ENCODE assay signal across 8 mouse cellular contexts in the genomic region with DNA sequence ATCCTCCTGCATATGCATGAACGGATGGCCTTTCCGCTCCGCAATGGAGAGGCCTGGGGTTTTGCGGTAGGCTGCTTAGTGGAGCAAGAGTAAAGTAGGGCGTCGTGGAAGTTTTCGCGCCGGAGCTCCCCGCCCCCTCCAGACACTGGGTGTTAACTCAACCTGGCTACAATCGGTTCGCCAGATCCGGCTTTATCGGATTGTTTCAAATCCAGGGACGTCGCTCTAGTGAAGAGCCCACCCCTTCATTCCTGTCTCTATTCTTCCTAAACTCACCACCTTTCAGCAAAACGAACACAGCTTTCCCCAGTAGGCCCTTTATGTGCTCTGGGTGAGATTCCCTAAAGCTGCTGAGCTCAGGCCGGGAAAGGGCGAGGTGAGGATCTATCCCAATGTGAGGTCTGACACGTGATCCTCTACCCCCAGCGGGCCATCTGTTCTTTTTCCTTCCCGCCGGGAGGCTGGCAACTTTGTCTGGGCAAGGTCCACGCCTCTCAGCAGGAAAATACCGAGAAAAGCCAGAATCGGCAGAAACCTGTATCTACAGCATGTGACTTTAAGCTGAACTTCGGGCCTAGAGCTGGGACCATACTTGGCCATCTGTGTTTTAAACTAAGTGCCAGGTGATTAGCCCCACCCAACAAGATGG. TPM values are rescaled to one million over a fixed set of nuclear protein-coding genes. Genes with fewer than 3 reads are reported as not detected.
DNase-seq lines count a peak whose midpoint lies in the region; ATAC-seq and TF ChIP-seq lines count a peak whose summit lies in the region.

No protein-coding gene starts in this region.

- H3K27me3 ChIP-seq in embryonic facial prominence, embryonic 11.5 days (ENCODE audit: control insufficient read depth, insufficient read depth, low read length), result peaks cover 23% of the 10 kb centered on the region
- peaks cover 34% of the 10 kb centered on the region for H3K27me3 ChIP-seq in heart, embryonic 11.5 days (ENCODE audit: control insufficient read depth, insufficient read depth, low read length)
- H3K27me3 ChIP-seq in lung, embryonic 14.5 days (ENCODE audit: insufficient read depth, low read length), result peaks cover 43% of the 10 kb centered on the region

- peak overlapping the region; percentile 47 for H3K9ac ChIP-seq in embryonic facial prominence, embryonic 11.5 days (replicated peaks; ENCODE audit: low read length)
- peak overlapping the region; percentile 61 for H3K9ac ChIP-seq in heart, embryonic 11.5 days (ENCODE audit: low read depth, low read length)
- peak overlapping the region; percentile 42 for H3K9ac ChIP-seq in lung, embryonic 14.5 days

- H3K9me3 ChIP-seq in embryonic facial prominence, embryonic 11.5 days (replicated peaks; ENCODE audit: control insufficient read depth, low read length), result no peaks in the 10 kb centered on the region
- no peaks in the 10 kb centered on the region for H3K9me3 ChIP-seq in heart, embryonic 11.5 days (replicated peaks; ENCODE audit: control insufficient read depth, low read length)
- no peaks in the 10 kb centered on the region for H3K9me3 ChIP-seq in lung, embryonic 14.5 days (ENCODE audit: low read depth, low read length)

- DNase-seq in ES-CJ7 (ENCODE audit: low read depth, low spot score), result peak; percentile 95
- peak; percentile 66 for DNase-seq in adrenal gland, adult 8-10 months
- DNase-seq in embryonic facial prominence, embryonic 11.5 days (ENCODE audit: low spot score), result peak; percentile 53
- peak; percentile 97 for DNase-seq in kidney, adult 9 months
- DNase-seq in lung, embryonic 14.5 days, result no peak
- peak; percentile 70 to 72 for DNase-seq in right cerebral cortex, postnatal 10 days (ENCODE audit: low spot score in 2 of 2)
- no peak for DNase-seq in T-cell, adult 2 months (ENCODE audit: low spot score)

- ATAC-seq in embryonic facial prominence, embryonic 11.5 days (replicated peaks; ENCODE audit: insufficient number of reproducible peaks, low FRiP score, low TSS enrichment, low read depth), result no peak
- no peak for ATAC-seq in heart, embryonic 11.5 days (replicated peaks; ENCODE audit: insufficient number of reproducible peaks, low FRiP score, low TSS enrichment)
- no peak for ATAC-seq in lung, embryonic 14.5 days (ENCODE audit: insufficient read depth)

- peak overlapping the region; percentile 69 for H3K4me2 ChIP-seq in embryonic facial prominence, embryonic 11.5 days (ENCODE audit: low read depth, low read length)
- H3K4me2 ChIP-seq in heart, embryonic 11.5 days, result peak overlapping the region; percentile 95
- peak overlapping the region; percentile 89 for H3K4me2 ChIP-seq in lung, embryonic 14.5 days

- H3K4me1 ChIP-seq in embryonic facial prominence, embryonic 11.5 days (ENCODE audit: control insufficient read depth, insufficient read depth, low read length), result peaks cover 5% of the 10 kb centered on the region
- H3K4me1 ChIP-seq in heart, embryonic 11.5 days (ENCODE audit: control insufficient read depth, insufficient read depth, low read length), result peaks cover 23% of the 10 kb centered on the region
- peaks cover 6% of the 10 kb centered on the region; the same call in 1 of the 2 replicates for H3K4me1 ChIP-seq in lung, embryonic 14.5 days (ENCODE audit: insufficient read depth)

- peak overlapping the region; percentile 39 for H3K4me3 ChIP-seq in embryonic facial prominence, embryonic 11.5 days (ENCODE audit: low read depth, low read length)
- peak overlapping the region; percentile 48 for H3K4me3 ChIP-seq in heart, embryonic 11.5 days (ENCODE audit: low read depth, low read length)
- peak overlapping the region; percentile 42 for H3K4me3 ChIP-seq in lung, embryonic 14.5 days (ENCODE audit: low read depth, low read length)

- WGBS in embryonic facial prominence, embryonic 11.5 days, result under 1% methylated on average over 27 of the region's 27 CpGs
- 2% methylated on average over 27 of the region's 27 CpGs for WGBS in heart, embryonic 11.5 days (ENCODE audit: insufficient replicate concordance)
- WGBS in lung, embryonic 14.5 days, result 5% methylated on average over 27 of the region's 27 CpGs

- no peak overlapping the region for H3K27ac ChIP-seq in embryonic facial prominence, embryonic 11.5 days (replicated peaks; ENCODE audit: low read depth, low read length)
- no peak overlapping the region for H3K27ac ChIP-seq in heart, embryonic 11.5 days (ENCODE audit: low read depth, low read length)
- H3K27ac ChIP-seq in lung, embryonic 14.5 days (ENCODE audit: low read depth), result no peak overlapping the region

- TF ChIP-seq CTCF in lung, embryonic 14.5 days (IDR thresholded peaks at IDR 0.05; ENCODE audit: low read depth), result no peak

- no peaks in the 10 kb centered on the region for H3K36me3 ChIP-seq in embryonic facial prominence, embryonic 11.5 days (replicated peaks; ENCODE audit: control insufficient read depth, insufficient read depth, low read depth, low read length)
- H3K36me3 ChIP-seq in heart, embryonic 11.5 days (ENCODE audit: control insufficient read depth, insufficient read depth, low read length), result no peaks in the 10 kb centered on the region
- H3K36me3 ChIP-seq in lung, embryonic 14.5 days (ENCODE audit: insufficient read depth), result no peaks in the 10 kb centered on the region

RNA-seq across cellular contexts. Expression of a gene that starts 4.7 kb away (rescaled TPM):
- 10 to 100 TPM; 57.6 to 89.0 (median 71.0) TPM for total RNA-seq in adrenal gland, adult 8-10 months (2022)
- polyA plus RNA-seq in embryonic facial prominence, embryonic 11.5 days (2014; fragmentation: Nextera tagmentation; extraction: Ambion mirVana), result 0.81 and 1.0 TPM in 2 replicates
- polyA plus RNA-seq in heart, embryonic 11.5 days (2014; fragmentation: Nextera tagmentation; extraction: Ambion mirVana), result 1.2 and 1.6 TPM in 2 replicates
- 2.0 and 2.3 TPM in 2 replicates for polyA plus RNA-seq in lung, embryonic 14.5 days (2014; fragmentation: Nextera tagmentation; extraction: Ambion mirVana)

Comparison
In these comparisons a context has a peak if more than half of its experiments do, and no peak if none do; other contexts are left out.
1. DNase-seq: peak in ES-CJ7 (single experiment), adrenal gland, adult 8-10 months (single experiment), embryonic facial prominence, embryonic 11.5 days (single experiment), kidney, adult 9 months (single experiment) and right cerebral cortex, postnatal 10 days (2 of 2); none in lung, embryonic 14.5 days (single experiment) and T-cell, adult 2 months (single experiment).
2. Peak in every context shown above with its lines, with median percentiles within 50 percentile points of each other: H3K4me2 ChIP-seq, H3K4me3 ChIP-seq and H3K9ac ChIP-seq.